Mouse (Mus musculus): ENCODE measurements around the gene Flt1. TPM values are rescaled to one million over a fixed set of nuclear protein-coding genes. Genes with fewer than 3 reads are reported as not detected.

Gene Flt1
- polyA plus RNA-seq, 1 experiment from 2014 or later: 10.9 TPM

DNA sequence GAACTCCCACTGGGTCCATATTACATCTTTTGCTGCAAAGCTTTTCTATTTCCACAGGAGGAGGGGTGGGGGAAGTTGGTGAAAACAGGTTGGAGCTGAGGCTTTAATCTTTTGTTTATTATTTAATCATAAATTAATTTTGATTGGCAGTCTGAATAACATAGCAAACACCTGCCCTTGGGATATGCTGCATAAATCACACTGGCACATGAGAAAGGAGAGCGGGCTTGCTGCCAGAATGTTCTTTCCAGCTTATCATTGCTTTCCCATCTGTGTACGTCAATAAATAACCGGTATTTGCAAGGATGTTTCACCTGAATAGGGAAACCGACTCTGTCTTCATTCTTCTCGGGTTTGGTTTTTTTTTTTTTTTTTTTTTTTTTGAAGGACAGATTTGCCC is 45.1 kb downstream of the Flt1 start:
- no peak for DNase-seq (ENCODE audit: low spot score)
- H3K9ac ChIP-seq (ENCODE audit: low read depth, low read length): no peak overlapping the region
- no peak overlapping the region for H3K4me3 ChIP-seq (replicated peaks; ENCODE audit: low read depth, low read length)
- H3K9me3 ChIP-seq (replicated peaks; ENCODE audit: low read length): no peaks in the 10 kb centered on the region
- H3K4me1 ChIP-seq (replicated peaks; ENCODE audit: insufficient read depth, low read length): no peaks in the 10 kb centered on the region
- ATAC-seq (replicated peaks; ENCODE audit: low FRiP score, low read depth): no peak
- H3K4me2 ChIP-seq (ENCODE audit: low read length): no peak overlapping the region
- no peaks in the 10 kb centered on the region for H3K36me3 ChIP-seq (ENCODE audit: insufficient read depth, low read length)
- H3K27ac ChIP-seq: no peak overlapping the region
- no peak for TF ChIP-seq CTCF (IDR thresholded peaks at IDR 0.05; ENCODE audit: low read depth)
- WGBS: 18% methylated on average over 5 of the region's 5 CpGs
- H3K27me3 ChIP-seq (ENCODE audit: insufficient read depth, low read length): no peaks in the 10 kb centered on the region

DNA sequence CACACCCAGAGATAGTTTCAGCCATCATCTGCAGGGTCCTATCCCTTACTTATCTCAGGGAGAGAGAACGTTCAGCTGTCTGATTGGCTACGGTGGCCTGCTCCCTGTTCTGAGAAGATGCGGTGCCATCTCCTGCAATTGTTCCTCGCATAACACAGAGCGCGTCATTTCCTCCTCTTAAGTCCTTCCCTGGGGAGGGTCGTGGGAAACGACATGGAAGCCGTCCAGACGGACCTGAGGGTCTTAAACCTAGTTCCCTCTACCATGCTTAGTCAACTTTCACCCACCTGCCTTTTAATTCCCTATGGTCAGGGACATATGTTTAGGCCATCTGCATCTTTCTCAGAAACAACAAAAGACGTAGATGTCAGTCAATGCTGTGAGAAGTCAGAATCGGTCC is 46.5 kb downstream of the Flt1 start:
- Histone ChIP-seq H3K4me2 (ENCODE audit: low read length) (no peak overlapping the region), H3K27ac (no peak overlapping the region), H3K4me1 (replicated peaks; ENCODE audit: insufficient read depth, low read length) (no peaks in the 10 kb centered on the region), H3K36me3 (ENCODE audit: insufficient read depth, low read length) (no peaks in the 10 kb centered on the region), H3K4me3 (replicated peaks; ENCODE audit: low read depth, low read length) (no peak overlapping the region), H3K9ac (ENCODE audit: low read depth, low read length) (no peak overlapping the region), H3K9me3 (replicated peaks; ENCODE audit: low read length) (no peaks in the 10 kb centered on the region), H3K27me3 (ENCODE audit: insufficient read depth, low read length) (no peaks in the 10 kb centered on the region)
- no peak for TF ChIP-seq CTCF (IDR thresholded peaks at IDR 0.05; ENCODE audit: low read depth)
- WGBS: 83% methylated on average over 12 of the region's 12 CpGs
- ATAC-seq (replicated peaks; ENCODE audit: low FRiP score, low read depth) (no peak), DNase-seq (ENCODE audit: low spot score) (no peak)

DNA sequence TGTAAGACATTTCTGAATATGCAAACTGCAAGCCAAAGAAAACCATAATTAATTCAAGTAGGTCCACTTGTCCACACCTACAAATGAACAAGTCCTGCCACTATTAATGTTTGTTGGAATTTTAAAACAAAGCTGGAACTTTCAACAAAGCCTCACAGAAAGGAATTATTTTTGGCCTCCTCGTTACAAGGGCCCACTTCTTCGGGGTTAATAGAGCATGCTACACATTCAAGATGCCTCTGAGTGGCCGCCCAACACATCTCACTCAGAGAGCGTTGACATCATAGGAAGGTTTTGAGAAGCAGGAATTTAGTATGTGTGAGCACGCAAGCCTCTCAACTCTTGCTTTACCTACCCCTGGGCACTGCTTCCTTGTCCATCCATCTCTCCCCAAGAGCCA is 50.0 kb downstream of the Flt1 start:
- TF ChIP-seq CTCF (IDR thresholded peaks at IDR 0.05; ENCODE audit: low read depth): no peak
- ATAC-seq (replicated peaks; ENCODE audit: low FRiP score, low read depth) (no peak), DNase-seq (ENCODE audit: low spot score) (no peak)
- no peaks in the 10 kb centered on the region for H3K27me3 ChIP-seq (ENCODE audit: insufficient read depth, low read length)
- no peaks in the 10 kb centered on the region for H3K9me3 ChIP-seq (replicated peaks; ENCODE audit: low read length)
- H3K9ac ChIP-seq (ENCODE audit: low read depth, low read length): no peak overlapping the region
- H3K4me2 ChIP-seq (ENCODE audit: low read length): no peak overlapping the region
- no peaks in the 10 kb centered on the region for H3K4me1 ChIP-seq (replicated peaks; ENCODE audit: insufficient read depth, low read length)
- WGBS: 69% methylated on average over 5 of the region's 5 CpGs
- no peak overlapping the region for H3K27ac ChIP-seq
- H3K4me3 ChIP-seq (replicated peaks; ENCODE audit: low read depth, low read length): no peak overlapping the region
- H3K36me3 ChIP-seq (ENCODE audit: insufficient read depth, low read length): no peaks in the 10 kb centered on the region

DNA sequence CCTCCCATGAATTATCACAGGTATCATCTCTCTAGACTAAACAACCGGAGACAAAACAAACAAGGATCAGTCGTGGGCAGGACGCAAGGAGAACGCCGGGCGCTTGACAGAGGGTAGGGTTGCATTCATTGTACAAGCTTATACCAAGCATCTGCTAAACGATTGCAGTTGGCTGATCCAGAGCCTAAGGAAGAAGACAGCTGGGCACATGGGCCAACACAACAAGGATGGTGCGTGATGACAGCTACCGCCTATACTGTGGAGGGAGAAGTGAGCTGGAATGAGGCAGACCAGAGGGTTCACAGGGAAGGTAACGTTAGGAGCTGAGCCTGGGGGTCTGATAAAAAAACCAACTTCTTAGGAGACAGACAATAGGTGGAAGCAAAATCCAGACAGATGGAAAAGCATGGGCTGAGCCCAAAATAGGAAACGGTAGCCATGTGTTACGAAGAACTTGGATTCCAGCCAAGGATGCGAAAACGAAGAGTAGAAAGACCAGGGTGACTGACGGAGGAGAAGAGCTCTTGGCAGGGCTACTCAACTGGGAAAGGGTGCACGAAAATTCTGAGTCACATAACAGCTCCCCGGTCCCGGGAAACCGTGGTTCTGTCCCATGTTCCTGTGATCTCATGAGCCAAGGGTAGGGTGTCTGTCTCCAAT is 53.9 kb downstream of the Flt1 start:
- Histone ChIP-seq H3K36me3 (ENCODE audit: insufficient read depth, low read length) (no peaks in the 10 kb centered on the region), H3K4me1 (replicated peaks; ENCODE audit: insufficient read depth, low read length) (no peaks in the 10 kb centered on the region), H3K4me2 (ENCODE audit: low read length) (no peak overlapping the region), H3K9me3 (replicated peaks; ENCODE audit: low read length) (no peaks in the 10 kb centered on the region), H3K27ac (no peak overlapping the region), H3K27me3 (ENCODE audit: insufficient read depth, low read length) (no peaks in the 10 kb centered on the region), H3K4me3 (replicated peaks; ENCODE audit: low read depth, low read length) (no peak overlapping the region), H3K9ac (ENCODE audit: low read depth, low read length) (no peak overlapping the region)
- DNase-seq (ENCODE audit: low spot score): no peak
- ATAC-seq (replicated peaks; ENCODE audit: low FRiP score, low read depth): no peak
- 47% methylated on average over 19 of the region's 19 CpGs for WGBS
- no peak for TF ChIP-seq CTCF (IDR thresholded peaks at IDR 0.05; ENCODE audit: low read depth)

DNA sequence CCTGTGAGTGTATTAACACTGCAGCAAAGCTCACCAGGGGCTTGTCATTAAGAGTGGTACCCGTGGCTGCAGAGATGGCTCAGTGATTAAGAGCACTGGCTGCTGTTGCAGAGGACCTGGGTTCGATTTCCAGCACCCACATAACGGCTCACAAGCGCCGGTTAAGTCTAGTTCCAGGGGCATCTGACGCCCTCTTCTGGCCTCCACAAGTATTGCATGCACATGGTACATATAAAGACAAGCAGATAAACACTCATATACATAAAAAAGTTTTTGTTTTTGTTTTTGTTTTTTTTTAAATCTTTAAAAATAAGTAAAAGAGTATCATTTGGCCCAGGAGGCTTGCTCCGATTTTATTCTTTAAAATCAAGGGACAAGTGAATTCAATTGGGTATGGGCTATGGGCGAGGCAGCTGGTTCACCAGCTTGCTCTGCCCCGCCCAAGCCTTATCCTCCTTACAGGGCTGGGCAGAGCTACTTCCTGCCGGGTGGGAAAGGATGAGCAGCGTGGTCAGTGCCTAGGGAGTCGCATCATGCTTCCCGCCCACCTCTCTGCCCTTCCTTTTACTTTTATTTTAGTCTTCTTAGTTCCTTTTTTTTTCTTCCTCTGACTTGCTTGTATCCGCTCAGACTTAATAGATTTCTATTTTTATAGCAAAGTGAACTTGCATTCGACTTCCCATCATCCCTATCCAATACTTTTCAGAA is 57.0 kb downstream of the Flt1 start:
- Histone ChIP-seq H3K36me3 (ENCODE audit: insufficient read depth, low read length) (no peaks in the 10 kb centered on the region), H3K4me2 (ENCODE audit: low read length) (no peak overlapping the region), H3K9ac (ENCODE audit: low read depth, low read length) (no peak overlapping the region), H3K27me3 (ENCODE audit: insufficient read depth, low read length) (no peaks in the 10 kb centered on the region), H3K27ac (no peak overlapping the region), H3K9me3 (replicated peaks; ENCODE audit: low read length) (no peaks in the 10 kb centered on the region), H3K4me1 (replicated peaks; ENCODE audit: insufficient read depth, low read length) (no peaks in the 10 kb centered on the region), H3K4me3 (replicated peaks; ENCODE audit: low read depth, low read length) (no peak overlapping the region)
- WGBS: 85% methylated on average over 15 of the region's 15 CpGs
- DNase-seq (ENCODE audit: low spot score): no peak
- no peak for ATAC-seq (replicated peaks; ENCODE audit: low FRiP score, low read depth)
- peak; percentile 30; the same call in 1 of the 2 replicates for TF ChIP-seq CTCF (IDR thresholded peaks at IDR 0.05; ENCODE audit: low read depth)

DNA sequence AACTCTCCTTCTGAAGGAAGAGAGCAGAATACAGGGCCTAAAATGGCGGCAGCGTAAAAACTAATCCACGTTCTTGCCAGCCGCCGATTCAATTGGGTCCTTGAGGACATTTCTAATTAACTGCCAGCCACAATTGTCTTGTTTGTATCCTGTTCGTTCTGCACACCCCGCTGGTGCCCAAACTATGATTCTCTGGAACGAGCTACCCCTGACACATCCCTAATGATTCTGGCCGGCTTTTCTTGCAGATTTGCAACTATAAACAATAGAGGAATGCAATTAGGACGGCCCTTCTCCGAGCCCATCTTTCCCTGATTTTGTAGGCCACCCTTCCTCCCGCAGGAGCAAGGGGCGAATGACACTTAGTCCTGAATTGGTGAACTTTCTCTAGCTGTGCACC is 59.9 kb downstream of the Flt1 start:
- Histone ChIP-seq H3K4me3 (replicated peaks; ENCODE audit: low read depth, low read length) (no peak overlapping the region), H3K4me1 (replicated peaks; ENCODE audit: insufficient read depth, low read length) (no peaks in the 10 kb centered on the region), H3K9ac (ENCODE audit: low read depth, low read length) (no peak overlapping the region), H3K27ac (no peak overlapping the region), H3K27me3 (ENCODE audit: insufficient read depth, low read length) (no peaks in the 10 kb centered on the region), H3K4me2 (ENCODE audit: low read length) (no peak overlapping the region), H3K36me3 (ENCODE audit: insufficient read depth, low read length) (no peaks in the 10 kb centered on the region), H3K9me3 (replicated peaks; ENCODE audit: low read length) (no peaks in the 10 kb centered on the region)
- 86% methylated on average over 13 of the region's 13 CpGs for WGBS
- no peak for TF ChIP-seq CTCF (IDR thresholded peaks at IDR 0.05; ENCODE audit: low read depth)
- DNase-seq (ENCODE audit: low spot score) (no peak), ATAC-seq (replicated peaks; ENCODE audit: low FRiP score, low read depth) (no peak)

Data from kidney, postnatal 0 days (tissue).